Mouse (Mus musculus): ENCODE data around the gene Prrg2. TPM values are rescaled to one million over a fixed set of nuclear protein-coding genes. Genes with fewer than 3 reads are reported as not detected.

Prrg2 gene
- total RNA-seq, 2 experiments from 2014 or later: 5.7 to 8.4 TPM

DNA sequence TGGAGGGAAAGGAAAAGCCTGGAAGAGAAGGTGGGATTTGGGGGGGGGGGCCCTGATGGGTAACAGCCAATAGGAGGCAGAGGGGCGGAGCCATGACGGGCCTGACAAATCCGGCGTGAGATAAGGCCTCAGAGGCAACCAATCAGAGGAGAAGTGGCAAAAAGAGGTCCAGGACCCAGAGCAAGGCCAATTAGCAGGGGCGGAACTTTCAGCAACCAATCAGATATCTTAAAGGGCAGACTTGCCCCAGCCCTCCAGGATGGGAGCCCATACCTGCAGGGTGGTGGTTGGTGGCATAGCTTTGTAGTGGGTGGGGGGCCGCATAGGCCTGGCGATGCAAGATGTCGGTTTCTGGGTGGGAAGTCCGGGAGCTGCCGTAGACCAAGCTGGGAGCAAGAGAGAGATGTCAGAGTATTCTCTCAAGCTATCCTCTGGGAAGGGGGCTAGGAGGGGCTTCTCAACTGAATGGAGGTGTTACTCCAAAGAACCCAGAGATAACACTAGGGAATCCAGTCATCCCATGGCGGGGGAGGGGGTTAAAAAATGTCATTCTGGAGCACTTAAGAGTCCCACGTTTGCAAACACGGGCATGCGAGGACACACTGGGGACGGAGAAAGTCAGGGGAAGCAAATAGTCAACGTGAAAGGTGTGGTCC lies 11.4 kb downstream of the Prrg2 start:
- peak overlapping the region; percentile 99 for H3K27ac ChIP-seq
- peak; percentile 64 to 84 for DNase-seq (ENCODE audit: low spot score in 2 of 2)
- peak overlapping the region; percentile 84 for H3K4me3 ChIP-seq
- TF ChIP-seq CTCF (conservative IDR thresholded peaks at IDR 0.05): no peak

DNA sequence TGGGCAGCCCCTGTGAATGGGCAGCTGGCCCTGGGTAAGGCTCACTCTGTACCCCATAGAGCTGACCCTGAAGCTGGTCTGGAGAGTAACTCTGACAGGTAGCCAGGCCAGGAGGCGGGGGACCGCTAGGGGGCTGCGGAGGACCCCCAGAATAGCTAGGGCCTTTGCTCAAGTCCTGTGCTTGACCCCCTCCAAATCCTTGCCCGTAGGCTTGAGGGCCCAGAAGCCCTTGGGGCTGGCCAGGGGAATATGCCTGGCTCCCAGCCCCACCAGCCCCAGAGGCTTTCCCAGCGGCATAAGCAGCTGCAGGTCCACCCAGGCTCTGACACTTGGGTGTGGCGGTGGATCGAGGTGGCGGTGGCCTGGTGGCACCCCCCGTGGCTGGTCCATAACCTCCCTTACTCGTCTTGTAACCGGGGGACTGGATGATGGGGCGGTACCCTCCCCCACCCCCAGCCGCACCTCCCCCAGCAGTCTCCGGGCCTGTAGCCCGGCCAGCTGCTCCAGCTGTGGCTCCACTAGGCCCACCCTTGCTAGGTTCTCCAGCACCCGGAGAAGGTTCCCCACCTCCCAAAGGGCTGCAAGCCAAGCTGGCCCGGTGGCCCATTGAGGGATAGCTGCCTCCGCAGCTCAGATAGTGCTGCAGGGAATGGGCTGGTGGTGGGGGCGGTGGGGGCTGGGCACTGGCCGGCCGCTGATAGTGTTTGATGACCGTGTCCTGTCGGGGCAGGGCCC lies 13.4 kb downstream of the Prrg2 start:
- no peak overlapping the region for H3K4me3 ChIP-seq
- no peak for TF ChIP-seq CTCF (conservative IDR thresholded peaks at IDR 0.05)
- no peak for DNase-seq (ENCODE audit: low spot score in 2 of 2)
- H3K27ac ChIP-seq: no peak overlapping the region

DNA sequence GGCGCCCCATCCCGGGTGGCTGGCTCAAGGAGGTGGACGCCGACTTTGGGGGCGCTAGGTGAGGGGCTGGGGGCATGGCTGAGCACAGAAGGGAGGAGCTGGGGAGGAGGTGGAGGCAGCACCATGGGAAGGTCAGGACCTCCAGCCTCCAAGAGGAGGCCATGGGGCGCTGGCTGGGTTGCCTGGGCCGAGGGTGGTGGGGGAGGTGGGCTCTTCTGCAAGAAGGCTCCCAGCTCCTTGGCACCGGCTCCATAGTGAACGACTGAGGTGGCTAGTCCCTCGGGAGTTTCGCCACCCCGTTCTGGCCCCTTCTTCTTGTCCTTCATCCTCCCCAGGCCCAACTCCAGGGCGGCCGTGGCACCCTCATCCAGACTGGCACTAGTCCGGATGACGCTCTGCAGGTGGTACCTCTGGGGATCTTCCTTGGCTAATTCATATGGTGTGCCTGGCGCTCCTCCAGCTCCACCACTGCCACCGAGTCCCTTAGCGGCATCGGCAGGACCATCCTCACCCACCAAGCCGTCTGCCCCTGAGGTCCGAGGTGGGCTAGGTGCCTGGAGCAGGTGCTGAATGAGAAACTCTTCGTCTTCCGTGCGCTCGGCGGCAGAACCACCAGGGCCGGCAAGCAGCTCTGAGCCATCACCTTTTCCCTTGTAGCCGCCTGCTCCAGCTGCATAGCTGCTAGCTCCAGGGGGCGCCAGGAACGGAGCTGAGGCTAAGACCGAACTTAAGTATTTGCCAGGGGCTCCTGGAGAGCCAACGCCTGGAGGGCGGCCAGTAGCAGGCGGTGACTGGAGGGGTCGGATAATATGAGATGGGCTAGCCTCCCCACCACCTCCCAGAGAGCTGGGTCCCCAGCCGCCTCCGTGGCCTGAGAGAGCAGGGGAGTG lies 14.2 kb downstream of the Prrg2 start:
- no peak overlapping the region for H3K27ac ChIP-seq
- no peak for TF ChIP-seq CTCF (conservative IDR thresholded peaks at IDR 0.05)
- no peak for DNase-seq (ENCODE audit: low spot score in 2 of 2)
- H3K4me3 ChIP-seq: no peak overlapping the region

DNA sequence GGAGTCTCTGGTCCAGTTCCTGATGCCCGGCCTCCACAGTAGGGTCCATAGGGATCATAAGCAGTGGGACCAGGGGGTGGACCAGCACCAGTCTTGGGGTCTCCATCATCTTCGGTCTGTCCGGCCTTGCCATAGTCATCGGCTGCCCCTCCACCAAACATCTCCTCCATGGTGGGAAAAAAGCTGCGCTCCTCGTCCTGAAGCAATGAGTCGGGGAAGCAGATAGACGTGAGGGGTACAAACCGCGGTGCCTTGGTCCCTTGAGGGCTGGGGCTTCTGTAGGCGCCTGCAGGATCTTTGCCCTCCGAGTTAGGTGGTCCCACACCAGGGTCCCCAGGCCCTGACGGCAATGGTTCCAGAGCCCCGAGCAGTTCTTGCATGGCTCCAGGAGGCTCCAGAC lies 15.0 kb downstream of the Prrg2 start:
- Histone ChIP-seq H3K27ac (no peak overlapping the region), H3K4me3 (no peak overlapping the region)
- no peak for TF ChIP-seq CTCF (conservative IDR thresholded peaks at IDR 0.05)
- no peak for DNase-seq (ENCODE audit: low spot score in 2 of 2)

DNA sequence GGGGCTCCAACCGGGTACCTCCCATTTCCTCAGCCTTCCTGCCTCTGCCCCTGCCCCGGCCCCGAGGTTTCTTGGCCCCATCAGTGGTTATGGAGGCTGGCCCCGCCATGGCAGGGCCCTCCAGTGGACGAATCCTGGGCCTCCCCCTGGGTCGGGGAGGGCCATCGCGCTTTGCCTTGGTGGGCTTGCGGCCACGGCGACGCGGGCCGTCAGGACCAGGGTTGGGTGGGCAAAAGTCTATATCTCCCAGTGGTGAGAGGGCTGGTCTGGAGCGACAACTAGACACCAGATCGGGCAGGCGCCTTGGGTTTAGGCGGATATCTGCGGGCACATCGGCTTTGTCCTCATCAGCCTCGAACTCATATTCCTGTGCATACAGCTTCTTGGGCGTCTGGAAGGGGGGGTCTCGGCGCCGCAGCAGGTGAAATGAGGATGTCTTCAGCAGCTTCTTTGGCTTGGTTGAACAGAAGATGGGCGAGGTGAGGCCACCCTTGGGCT lies 15.6 kb downstream of the Prrg2 start:
- DNase-seq (ENCODE audit: low spot score in 2 of 2): no peak
- TF ChIP-seq CTCF (conservative IDR thresholded peaks at IDR 0.05): no peak
- no peak overlapping the region for H3K27ac ChIP-seq
- no peak overlapping the region for H3K4me3 ChIP-seq

DNA sequence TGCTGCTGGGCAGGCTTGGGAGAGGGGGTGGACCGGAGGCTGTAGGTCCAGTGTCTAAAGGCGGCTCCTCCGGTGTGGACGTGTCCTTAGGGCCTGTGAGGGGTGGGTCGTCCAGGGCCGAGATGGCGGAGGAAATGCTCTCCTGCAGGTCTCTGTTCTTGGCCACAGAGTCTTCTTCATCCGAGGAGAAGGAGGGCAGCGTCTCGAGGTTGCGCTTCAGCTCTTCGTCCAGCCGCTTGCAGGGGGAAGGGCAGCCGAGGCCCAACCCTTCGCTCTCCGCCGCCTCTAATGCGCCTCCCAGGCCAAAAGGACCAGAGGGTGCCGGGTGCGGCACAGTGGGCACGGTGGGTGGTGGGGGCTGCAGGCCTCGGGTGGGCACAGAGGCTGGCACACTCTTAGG lies 16.7 kb downstream of the Prrg2 start:
- DNase-seq (ENCODE audit: low spot score in 2 of 2): no peak
- no peak overlapping the region for H3K27ac ChIP-seq
- no peak overlapping the region for H3K4me3 ChIP-seq
- no peak for TF ChIP-seq CTCF (conservative IDR thresholded peaks at IDR 0.05)

DNA sequence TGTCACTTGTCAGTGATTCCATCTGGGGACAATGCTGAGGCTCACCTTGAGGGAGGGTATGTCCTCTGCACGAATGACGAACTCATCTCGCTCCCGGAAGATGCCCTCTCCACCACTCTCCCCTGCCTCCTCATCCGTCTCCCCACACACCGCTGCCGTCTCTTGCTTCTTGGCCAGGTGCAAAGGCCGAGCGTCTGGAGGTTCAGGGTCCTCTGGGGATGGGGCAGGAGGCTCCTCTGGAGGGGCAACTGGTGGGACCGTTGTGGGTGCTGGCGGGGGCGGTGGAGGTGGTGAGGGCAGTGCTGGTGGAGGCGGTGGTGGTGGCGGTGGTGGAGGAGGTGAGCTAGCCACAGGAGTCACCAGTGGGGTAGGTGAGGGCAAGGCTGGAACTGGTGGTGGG lies 19.2 kb downstream of the Prrg2 start:
- DNase-seq (ENCODE audit: low spot score in 2 of 2): no peak
- no peak overlapping the region for H3K27ac ChIP-seq
- no peak overlapping the region for H3K4me3 ChIP-seq
- no peak for TF ChIP-seq CTCF (conservative IDR thresholded peaks at IDR 0.05)

DNA sequence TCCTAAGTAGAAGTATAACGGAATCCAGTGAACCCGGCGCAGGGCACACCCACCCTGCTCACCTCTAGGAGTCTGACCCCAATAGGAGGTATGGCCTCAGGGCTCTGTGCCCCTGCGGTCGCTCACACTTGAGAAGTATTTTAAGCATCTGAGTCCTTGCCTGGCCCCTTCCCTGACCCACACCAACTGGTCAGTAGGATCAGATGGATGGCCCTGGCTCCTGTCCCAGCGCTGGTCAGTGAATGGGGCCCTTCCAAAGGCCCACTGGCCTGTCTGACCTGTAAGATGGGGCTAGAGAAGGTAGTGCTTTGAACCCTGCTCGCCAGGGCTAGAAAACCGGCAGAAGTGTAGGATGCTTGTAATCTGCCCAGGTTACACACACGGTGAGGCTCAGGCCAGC lies 21.6 kb downstream of the Prrg2 start:
- no peak for TF ChIP-seq CTCF (conservative IDR thresholded peaks at IDR 0.05)
- no peak for DNase-seq (ENCODE audit: low spot score in 2 of 2)

DNA sequence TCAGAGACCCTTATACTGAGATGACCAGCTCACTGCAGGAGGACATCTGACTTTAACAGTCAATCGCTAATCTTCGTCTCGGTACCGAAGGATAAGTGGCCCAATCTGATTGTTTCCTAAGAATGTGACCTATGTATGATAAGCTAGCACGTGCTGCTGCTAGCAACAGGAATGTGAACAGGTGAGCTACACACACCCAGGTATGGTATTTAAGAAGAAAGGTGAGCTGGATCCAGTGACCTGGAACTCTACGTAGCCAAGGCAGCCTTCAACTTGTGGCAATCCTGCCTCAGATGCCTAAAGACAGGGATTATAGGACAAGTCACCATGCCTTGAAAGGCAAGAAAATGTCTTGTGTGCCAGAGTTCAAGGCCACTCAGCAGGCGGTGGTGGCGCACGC lies 24.1 kb downstream of the Prrg2 start:
- Histone ChIP-seq H3K27ac (no peak overlapping the region), H3K4me3 (no peak overlapping the region)
- TF ChIP-seq CTCF (conservative IDR thresholded peaks at IDR 0.05): no peak
- DNase-seq (ENCODE audit: low spot score in 2 of 2): no peak

More for the DNA sequence above, 21.6 kb downstream of the Prrg2 start:
- Histone ChIP-seq H3K27ac (no peak overlapping the region), H3K4me3 (no peak overlapping the region)

DNA sequence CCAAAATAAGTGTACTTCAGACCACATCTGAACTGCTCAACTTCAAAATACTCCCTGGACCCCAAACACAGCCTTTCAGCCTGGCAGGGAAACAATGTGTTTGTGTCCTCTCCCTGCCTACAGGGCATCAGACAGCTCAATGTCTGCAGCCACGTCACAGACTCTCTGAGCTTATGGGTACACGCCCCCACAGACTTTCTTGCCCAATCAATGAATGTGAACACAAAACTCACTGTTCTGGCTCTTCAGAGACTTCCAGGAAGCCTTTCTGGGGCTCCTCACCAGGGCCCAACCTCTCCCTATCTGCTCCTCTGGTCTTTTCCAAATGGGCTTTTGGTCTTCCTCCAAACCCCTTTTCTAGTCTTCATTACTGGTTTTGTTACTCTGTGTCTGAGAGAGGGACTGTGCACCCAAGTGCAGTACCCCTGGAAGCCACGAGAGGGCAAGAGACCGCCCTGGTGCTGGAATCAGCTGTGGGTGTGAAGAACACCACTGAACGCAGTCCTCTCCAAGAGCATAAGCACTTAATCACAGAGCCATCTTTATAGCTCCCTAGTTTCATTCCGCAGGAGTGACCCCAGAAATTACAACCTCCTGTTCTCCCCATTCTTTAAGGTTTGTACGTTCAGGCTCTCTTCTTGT lies 24.6 kb downstream of the Prrg2 start:
- TF ChIP-seq CTCF (conservative IDR thresholded peaks at IDR 0.05): peak; percentile 88
- Histone ChIP-seq H3K27ac (no peak overlapping the region), H3K4me3 (no peak overlapping the region)
- DNase-seq (ENCODE audit: low spot score in 2 of 2): no peak

DNA sequence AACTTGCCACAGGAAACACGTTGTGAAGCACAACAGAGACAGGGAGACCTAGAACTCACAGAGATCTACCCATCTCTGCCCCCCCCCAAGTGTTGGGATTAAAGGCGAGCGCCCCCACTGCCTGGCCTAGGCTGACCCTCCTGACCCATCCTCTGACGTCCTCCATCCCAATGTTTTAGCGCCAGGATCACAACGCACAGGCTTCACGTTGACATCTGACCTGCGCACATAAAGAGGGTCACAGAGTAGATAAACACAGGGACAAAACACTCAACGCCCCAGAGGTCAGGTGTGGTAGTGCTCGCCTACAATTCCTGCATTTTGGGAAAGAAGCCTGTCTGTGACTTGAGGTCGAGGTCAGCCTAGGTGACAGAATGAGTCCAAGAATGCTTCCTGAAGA lies 25.8 kb downstream of the Prrg2 start:
- DNase-seq (ENCODE audit: low spot score in 2 of 2): no peak
- TF ChIP-seq CTCF (conservative IDR thresholded peaks at IDR 0.05): no peak; the same call in 1 of the 2 replicates
- Histone ChIP-seq H3K27ac (no peak overlapping the region), H3K4me3 (no peak overlapping the region)

DNA sequence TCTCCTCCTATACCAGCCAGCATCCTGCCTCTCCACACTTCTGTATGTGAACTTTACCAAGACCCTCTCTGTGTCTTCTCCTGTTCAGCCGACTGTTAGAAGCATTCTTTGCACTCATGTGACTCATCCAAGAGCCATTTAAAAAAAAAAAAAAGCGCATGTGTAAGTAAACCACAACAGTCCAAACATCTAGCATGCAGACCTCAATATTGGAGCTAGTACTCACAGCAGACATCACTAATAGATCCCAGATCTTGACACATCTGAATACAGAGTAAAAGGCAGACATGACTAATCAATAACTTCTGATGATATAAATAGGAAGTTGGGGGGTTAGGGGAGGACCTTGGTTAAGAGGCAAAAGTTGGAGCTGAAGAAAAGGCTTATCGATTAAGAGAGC lies 26.8 kb downstream of the Prrg2 start:
- Histone ChIP-seq H3K4me3 (no peak overlapping the region), H3K27ac (no peak overlapping the region)
- DNase-seq (ENCODE audit: low spot score in 2 of 2): no peak
- no peak for TF ChIP-seq CTCF (conservative IDR thresholded peaks at IDR 0.05)
